Mouse (Mus musculus) left cerebral cortex, postnatal 14 days (tissue): ENCODE measurements around the gene Rhox3a2. TPM values are rescaled to one million over a fixed set of nuclear protein-coding genes. Genes with fewer than 3 reads are reported as not detected.
"Not testable (repeated sequence)": the region's sequence is repeated elsewhere in the genome, so short reads cannot be mapped to it uniquely, and the experiment has no call there.

ENCODE experiments used
- DNase-seq, 2 experiments: peaks; one replicate each; pipeline ENCODE4 v3.0.0; 2021 to 2022; ENCODE audit warnings: low spot score in 2 of 2, mixed read lengths in 1 of 2
- intact Hi-C: fragments of 180-260 bp; cut with DNase I; formaldehyde crosslinking; loops from one replicate; pipeline ENCODE4 v1.15.1; 2025
- long read RNA-seq, 2 experiments: library from polyadenylated mRNA; stranded (forward); transcript quantifications; one replicate each; pipeline ENCODE4 v2.0.0; 2021
- total RNA-seq, 2 experiments: library from RNA; stranded (reverse); gene quantifications; 2 replicates each; pipeline ENCODE4 v1.2.3; 2021

Gene Rhox3a2
- not detected for total RNA-seq
- long read RNA-seq, experiment 1 = 0 reads
- long read RNA-seq, experiment 2 = 0 reads

- DNase-seq, intact Hi-C loops: not testable (repeated sequence)
These were observed at the start of gene Rhox3a2 for GRCm38 (mm10) chrX:37379728-37380127. Rhox3a2 (plus strand) TSS chrX:37380028.

- DNase-seq, intact Hi-C loops: not testable (repeated sequence)
These were observed 10.7 kb downstream of the Rhox3a2 start, which contains the start of gene Rhox4a2 for GRCm38 (mm10) chrX:37390548-37390947. Rhox4a2 (plus strand) TSS chrX:37390848.

- DNase-seq, intact Hi-C loops: not testable (repeated sequence)
These were observed 31.9 kb downstream of the Rhox3a2 start, which contains the start of gene Rhox2b for GRCm38 (mm10) chrX:37411767-37412166. Rhox2b (plus strand) TSS chrX:37412067.

- DNase-seq, intact Hi-C loops: not testable (repeated sequence)
These were observed 52.4 kb downstream of the Rhox3a2 start, which contains the start of gene Rhox4b for GRCm38 (mm10) chrX:37432194-37432593. Rhox4b (plus strand) TSS chrX:37432494.

Other genes starting within 250 kb of the Rhox3a2 start
- not detected for gene Akap14, start 211.2 kb upstream of the Rhox3a2 start, total RNA-seq
- 100 to 1,000 TPM; 252 to 260 TPM for gene Ndufa1, start 188.9 kb upstream of the Rhox3a2 start, total RNA-seq
- 1 to 10 TPM; 5.5 to 7.3 TPM for gene Rnf113a1, start 188.8 kb upstream of the Rhox3a2 start, total RNA-seq
- gene Gm9, start 169.0 kb upstream of the Rhox3a2 start, total RNA-seq = not detected
- gene Rhox1, start 157.8 kb upstream of the Rhox3a2 start, total RNA-seq = not detected
- gene Rhox2a, start 135.1 kb upstream of the Rhox3a2 start, total RNA-seq = not detected
- gene Rhox3a, start 130.1 kb upstream of the Rhox3a2 start, total RNA-seq = not detected
- gene Rhox4a, start 114.7 kb upstream of the Rhox3a2 start, total RNA-seq = not detected
- gene Rhox4a2, start 10.8 kb downstream of the Rhox3a2 start, total RNA-seq = not detected
- not detected for gene Rhox2b, start 32.0 kb downstream of the Rhox3a2 start, total RNA-seq
- gene Rhox4b, start 52.5 kb downstream of the Rhox3a2 start, total RNA-seq = not detected
- not detected for gene Rhox2c, start 73.7 kb downstream of the Rhox3a2 start, total RNA-seq
- not detected for gene Rhox3c, start 78.6 kb downstream of the Rhox3a2 start, total RNA-seq
- not detected for gene Rhox4c, start 100.3 kb downstream of the Rhox3a2 start, total RNA-seq
- not detected for gene Rhox2d, start 113.4 kb downstream of the Rhox3a2 start, total RNA-seq
- gene Rhox4d, start 134.3 kb downstream of the Rhox3a2 start, total RNA-seq = not detected
- gene Rhox2e, start 150.4 kb downstream of the Rhox3a2 start, total RNA-seq = not detected
- gene Rhox3e, start 162.0 kb downstream of the Rhox3a2 start, total RNA-seq = not detected
- not detected for gene Rhox4e, start 177.4 kb downstream of the Rhox3a2 start, total RNA-seq
- not detected for gene Rhox2f, start 191.4 kb downstream of the Rhox3a2 start, total RNA-seq
- not detected for gene Rhox3f, start 201.0 kb downstream of the Rhox3a2 start, total RNA-seq
- gene Rhox4f, start 227.7 kb downstream of the Rhox3a2 start, total RNA-seq = not detected
- gene Rhox3g, start 248.6 kb downstream of the Rhox3a2 start, total RNA-seq = not detected